Mouse (Mus musculus) regulatory T cell (primary cell): ENCODE measurements at regions not wholly inside any gene's neighbourhood (a gene's known extent, or its start where the extent isn't known, plus 50 kb on each side); places are given as distances from the start of the nearest gene placed in this dataset.

Source experiments
- in situ Hi-C: fragments of 300-600 bp; cut with MboI, MseI; formaldehyde crosslinking; loops from one replicate; pipeline ENCODE4 v1.15.1; 2025; ENCODE audit warnings: high pct_unique_total_duplicates

DNA sequence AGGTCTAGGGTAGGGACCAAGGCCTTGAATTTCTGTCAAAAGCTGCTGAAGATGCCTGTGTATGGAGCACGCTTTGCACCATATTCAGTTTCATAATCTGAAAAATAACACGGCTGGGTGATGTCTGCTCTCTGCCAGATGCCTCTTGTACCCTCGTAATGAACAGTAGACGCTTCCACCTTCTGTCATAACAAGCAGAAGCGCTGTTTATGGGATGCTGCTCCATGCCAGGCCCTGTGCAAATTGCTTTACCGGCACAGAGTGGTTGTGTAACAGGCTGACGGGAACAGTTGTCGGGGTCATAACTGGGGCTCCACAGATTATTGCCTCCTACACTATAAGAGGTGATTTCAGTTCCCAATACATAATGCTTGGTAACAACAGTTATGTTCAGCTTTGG is 211.5 kb upstream of the Tnp1 start:
- in situ Hi-C loops = no loop called here

DNA sequence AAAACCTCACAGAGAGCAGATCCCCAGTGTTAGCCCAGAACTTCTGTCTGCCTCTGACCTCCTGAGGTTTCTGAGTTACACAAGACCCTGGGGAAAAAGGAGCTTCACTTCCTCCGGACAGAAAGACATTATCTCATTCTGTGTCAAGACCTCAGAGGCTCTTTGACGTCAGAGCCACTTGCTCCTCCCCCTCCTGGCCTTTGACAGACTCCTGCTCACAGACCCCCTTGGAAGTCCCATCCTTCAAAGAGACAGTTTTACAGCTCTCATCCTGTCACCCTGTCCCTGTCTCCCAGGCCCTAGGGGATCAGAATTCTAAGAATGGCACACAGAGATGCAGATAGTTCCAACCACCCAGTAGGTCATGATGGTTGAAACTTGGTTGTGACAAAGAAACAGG is 206.2 kb upstream of the Tnp1 start:
- in situ Hi-C loops = no loop called here

DNA sequence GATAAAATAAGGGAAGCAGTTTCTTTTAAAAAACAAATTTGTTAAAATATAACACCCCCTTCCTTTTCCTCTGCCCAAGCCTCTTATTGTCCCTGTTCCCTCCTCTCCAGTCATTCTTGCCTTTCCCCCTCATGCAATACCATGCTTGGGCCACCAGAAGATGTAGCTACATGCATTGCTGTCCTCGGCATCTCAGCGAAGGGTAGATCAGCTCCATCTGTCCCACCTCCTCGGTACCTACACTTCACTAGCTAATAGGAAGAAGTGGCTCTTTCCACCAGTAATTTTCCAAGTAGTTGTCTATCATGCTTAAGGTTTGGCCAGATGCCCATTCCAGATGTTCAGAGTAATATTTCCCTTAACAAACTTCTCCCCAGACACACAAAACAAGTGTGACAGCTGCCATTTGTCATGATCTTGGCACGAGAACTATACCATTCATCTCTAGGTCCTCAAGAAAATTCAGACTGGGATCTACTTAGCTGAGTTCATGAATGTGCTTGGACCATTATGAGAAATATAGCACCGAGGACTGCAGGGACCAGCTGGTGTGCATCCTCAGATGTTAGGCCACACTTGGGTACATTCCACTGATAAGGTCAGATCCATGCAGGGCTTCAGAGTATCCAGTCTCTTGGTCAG is 198.7 kb upstream of the Tnp1 start:
- in situ Hi-C loops = no loop called here

DNA sequence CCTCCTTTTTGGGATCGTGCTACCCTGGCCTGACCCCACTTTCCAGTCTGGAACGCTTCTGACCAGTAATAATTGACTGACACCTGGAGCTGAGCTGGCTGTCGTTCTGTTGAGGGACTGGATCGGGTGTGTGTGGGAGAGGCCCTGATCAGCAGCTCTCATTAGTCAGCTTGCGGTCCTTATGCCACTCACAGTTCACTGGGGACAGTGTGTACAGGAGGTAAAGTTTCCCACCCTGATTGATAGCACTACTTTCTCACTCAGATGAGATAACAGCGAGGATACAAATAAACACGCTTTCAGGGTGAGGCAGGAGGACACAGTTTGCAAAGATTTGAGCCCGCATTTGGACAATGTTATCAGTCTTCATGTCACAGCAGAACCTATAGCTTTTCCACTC is 191.7 kb upstream of the Tnp1 start:
- in situ Hi-C loops = no loop called here

DNA sequence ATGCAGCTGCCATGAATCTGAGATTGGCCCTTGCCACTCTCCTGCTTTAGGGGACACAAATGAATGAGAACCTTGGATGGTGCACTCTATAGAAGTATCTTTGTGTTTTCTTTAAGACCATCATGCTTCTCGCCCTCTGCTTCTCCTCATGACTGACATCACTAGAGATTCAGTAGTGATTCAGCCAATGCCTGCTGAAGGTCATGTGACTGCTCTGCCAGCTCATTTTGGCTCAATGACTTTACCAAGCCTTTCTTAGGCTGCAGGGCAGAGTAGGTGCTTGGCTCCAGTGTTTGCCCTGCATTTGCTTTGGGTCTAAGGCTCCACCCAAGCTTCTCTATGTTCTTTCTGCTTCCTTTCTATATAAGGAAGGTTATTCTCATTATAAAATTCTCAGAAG is 190.1 kb upstream of the Tnp1 start:
- in situ Hi-C loops = no loop called here

DNA sequence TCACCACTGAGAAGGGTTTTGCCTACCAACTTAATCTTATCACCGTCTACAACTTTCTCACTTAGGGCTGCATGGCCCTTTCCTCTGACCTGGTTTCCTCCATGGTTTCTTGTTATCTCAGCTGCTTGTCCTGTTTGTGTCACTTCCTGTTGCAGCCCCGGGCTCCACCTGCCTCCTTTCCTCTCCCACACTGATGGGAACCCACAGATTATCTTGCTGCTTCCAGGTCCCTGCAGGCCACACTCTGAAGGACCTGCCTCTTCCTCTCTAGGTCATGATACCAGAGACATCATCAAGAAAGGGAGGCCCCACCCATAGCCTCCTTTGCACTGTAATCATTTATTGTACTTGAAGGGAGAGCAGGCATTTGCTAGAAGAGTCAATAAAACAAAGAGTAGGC is 184.4 kb upstream of the Tnp1 start:
- in situ Hi-C loops = no loop called here

DNA sequence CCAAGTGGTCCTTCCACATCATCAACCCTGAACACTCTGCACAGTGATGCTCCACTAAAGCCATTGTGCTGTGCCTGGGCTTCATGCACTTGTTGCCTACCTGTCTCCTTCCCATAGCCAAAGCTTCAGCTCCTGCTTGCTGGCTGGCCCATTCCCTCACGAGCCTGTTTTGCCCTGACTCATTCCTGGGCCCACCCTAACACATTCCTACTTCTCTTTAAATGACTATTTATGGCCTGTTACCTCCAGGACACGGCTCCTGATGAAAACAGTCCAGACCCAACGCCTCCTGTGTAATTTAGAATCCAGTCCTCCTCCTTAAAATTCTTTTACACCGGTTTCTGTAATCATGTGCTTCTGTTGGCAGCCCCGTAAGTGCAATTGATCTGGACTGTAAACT is 175.1 kb upstream of the Tnp1 start:
- in situ Hi-C loops = no loop called here

DNA sequence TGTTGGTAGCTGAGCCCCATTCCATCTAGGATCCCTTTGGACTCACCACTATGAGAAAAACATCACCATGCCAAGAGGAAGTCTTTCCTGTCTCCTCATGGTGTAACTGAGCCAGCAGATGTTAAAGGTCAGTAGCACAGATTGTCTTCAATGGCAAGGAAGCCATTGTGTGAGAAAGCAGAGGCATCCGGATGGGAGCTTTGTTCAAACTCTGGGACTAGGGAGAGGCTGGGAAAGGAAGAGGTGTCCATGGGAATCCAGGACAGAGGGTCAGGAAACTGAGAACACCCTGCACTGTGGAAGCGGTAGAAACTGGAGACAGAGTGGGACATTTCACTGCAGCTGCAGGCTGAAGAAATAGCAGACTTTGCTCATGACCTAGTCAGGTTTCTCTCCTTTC is 173.1 kb upstream of the Tnp1 start:
- in situ Hi-C loops = no loop called here

DNA sequence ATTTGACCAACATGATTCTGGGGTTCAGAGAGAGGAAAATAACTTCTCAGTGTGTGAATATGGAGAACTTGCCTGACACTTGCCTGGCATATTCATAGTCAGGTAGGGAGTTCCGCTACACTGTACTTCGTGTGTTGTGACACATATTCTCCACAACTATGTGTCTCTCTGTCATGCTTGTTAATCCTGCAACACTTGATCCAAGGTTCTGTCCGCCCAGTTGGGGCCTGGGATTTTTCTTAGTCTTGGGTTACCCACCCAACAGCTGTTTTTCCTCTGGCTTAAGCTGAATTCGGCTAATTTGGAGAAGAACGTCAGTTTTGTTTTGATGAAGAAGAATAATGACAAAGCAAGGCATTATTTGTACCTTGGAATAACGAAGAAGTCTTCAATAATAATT is 168.8 kb upstream of the Tnp1 start:
- in situ Hi-C loops = no loop called here

DNA sequence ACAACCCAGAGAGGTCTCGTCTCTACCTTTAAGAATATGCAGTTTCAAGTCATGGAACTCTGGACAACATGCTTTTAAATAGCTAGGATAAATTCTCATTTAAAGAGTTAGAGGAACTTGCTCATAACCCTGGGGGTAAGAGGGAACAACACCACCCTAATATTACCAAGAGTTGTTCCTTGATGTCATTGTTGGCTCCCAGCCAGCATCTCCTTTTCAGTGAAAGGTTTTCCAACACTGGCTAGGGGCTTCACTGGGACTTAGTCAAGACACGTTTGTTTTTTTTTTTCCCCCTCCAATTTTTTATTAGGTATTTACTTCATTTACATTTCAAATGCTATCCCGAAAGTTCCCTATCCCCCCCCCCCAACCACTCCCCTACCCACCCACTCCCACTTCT is 163.1 kb upstream of the Tnp1 start:
- in situ Hi-C loops = no loop called here

DNA sequence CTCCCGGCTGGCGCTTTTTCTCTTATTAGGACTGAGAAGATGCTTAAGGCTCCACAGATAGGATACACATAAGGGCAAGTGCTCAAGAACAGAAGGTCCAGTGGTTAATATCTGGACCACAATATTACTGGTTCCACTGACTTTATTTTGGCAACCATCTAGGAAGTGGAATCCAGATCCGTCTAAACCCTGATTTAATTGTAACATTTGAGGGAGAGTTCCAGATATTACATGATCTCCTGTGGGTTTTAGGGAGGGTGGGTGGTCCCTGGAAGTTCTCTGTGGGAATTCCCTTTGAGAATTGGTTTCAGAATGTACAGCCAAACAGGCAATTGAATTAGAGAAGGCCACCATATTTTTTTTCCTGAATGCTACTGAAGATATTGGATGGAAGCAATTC is 161.4 kb upstream of the Tnp1 start:
- in situ Hi-C loops = no loop called here

DNA sequence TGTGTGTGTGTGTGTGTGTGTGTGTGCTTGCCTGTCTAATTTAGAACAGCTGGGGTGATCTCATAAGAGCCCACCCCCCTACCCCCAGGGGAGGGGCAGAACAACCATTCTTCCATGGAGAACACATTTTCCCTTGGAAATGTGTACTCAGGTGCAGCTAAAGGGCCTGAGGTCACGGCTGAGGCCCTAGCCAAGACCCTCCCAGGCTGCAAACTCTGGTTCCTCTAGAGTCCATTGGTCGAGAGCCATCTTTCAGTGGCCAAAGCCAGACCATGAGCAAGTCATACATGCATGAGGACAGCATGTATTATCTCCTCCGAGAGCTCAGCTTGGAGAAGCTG is 154.9 kb upstream of the Tnp1 start:
- in situ Hi-C loops = no loop called here

DNA sequence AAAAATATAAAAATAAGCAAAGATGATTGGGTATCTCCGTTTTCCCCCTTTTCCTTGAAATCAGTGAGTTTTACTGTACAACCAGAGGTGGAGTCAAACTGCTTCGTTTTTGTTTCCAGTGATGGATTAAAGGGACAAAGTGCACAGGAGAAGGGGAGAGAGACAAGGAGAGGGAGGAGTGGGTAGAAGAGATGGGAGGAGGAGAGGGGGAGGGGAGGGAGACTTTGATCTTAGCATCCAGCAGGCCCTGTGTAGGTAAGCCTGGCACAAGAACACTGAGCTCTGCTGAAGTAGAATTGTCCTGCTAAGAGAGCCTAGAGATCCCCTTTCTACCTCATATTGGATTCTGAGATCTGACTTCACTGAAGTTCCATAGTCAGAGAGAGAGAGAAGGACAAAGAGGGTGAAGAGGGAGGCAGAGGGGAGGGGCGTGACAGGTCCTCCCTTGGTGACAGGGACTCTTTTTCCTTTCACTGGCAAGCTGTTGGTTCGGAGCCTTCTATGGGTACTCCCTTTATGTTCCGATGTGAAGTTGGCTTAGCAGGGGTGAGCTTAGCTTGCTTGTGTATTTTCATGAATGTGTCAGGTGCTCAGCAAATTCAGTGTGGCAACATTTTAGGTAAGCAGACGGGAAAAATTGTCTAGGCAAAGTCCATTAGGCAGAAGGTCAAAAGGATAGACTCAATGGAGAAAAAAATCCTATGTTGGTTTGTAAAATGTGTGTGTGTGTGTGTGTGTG is 154.4 kb upstream of the Tnp1 start:
- in situ Hi-C loops = no loop called here

DNA sequence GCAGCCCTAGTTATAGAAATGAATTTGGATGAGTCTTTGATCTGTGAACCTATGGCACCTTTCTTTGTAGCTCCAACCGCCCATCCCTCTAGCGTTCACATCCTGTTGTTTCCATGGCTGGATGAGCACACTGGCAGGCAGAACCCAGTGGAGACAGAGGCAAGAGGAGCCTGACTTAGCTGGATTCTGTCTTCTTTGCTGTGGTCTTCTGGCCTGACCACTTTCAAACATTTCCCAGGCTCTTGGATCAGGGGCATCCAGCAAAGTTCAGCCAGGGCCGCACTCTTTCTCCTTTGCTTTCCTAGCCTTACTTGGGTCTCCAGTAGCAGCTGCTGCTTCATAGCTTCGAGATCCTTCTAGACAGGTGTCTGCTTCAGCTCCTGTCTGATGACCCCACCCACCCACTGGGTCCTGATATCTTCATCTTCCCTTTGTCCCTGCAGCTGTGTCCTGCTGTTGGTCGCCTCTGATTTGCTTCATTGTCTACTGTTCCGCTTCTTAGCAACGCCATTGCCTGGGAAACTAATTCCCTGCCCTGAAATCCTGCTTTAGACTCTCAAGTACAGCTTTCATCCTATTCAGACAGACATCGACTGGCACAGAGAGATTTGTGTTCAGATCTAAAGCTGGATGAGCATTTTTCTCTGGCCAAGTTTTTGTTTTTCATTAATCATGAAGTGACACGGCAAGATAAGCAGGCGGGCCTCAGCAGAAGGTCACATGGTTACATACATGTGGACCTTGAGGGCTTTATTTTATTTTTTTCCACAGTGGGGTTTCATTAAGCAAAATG is 153.6 kb upstream of the Tnp1 start:
- in situ Hi-C loops = no loop called here

DNA sequence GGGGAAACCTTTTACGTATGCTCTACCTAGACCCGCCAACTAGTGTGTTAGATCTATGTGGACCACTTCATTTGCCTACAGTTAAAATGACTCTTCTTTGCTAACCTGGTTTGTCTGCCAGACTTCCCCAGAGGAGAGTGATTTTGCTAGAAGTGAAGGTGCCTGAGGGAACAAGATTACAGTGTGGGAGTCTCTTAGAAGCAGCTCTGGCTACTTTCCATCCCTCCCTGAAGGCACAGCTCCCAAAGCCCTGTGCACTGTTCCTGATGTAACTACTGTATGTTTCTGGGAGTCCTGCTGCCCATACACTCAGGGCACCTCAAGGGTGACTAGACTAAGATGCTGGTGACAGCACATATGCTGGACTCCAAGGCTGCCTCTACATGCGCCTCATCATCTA is 144.5 kb upstream of the Tnp1 start:
- in situ Hi-C loops = no loop called here

DNA sequence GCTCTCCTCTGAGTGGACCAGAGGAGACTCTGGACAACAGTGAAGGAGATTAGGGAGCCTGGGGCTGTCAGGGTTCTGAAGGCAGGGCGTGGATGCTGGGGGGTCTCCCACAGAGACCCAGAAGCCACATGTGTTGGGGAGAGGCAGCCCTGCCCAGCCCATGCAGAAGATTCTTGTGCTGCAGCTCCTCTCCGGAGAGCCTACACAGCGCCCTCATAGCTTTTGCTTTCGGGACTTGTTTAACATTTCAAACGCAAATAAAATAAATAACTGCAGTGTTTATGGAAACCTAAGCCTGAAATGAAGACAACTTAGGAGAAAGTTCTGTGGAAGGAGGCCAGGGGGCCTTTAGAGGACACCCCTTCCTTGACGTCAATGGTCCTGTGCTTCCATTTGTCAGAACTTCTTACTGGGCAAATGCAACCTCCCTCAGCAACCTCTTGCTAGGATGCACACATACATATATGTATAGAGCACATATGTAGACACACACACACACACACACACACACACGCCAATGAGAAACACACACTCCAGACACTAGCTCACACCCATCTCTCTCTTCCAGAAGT is 143.8 kb upstream of the Tnp1 start:
- in situ Hi-C loops = no loop called here

DNA sequence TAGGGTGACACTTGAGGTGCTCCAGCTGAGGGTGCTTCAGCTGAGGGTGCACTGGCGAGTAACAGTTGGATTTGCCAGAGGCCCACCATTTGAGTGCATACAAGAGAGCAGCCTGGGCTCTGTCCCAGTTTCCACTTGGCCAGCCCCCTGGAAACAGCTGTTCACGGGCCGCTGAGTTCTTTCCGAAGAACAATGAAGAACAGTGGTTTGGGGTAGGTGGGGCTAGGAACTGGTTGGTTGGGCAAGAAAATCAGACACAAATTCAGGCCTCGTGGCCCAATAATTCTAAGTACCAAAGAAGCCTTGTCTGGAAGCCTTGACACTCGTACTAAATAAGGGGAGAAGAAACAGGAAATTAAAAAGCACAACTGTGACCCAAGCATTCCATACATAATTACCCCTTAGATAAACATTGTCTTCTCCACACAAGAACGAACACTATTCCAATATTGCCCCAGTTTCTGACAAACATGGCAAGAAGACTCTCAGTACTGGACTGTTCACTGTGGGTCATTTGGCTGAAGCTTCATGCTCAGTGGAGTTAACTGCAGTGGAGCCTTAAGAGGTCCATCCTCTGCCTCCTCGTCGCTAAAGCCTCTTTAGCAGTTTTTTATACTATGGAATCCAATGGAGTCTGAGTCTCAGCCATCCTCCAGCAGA is 137.9 kb upstream of the Tnp1 start:
- in situ Hi-C loops = no loop called here

DNA sequence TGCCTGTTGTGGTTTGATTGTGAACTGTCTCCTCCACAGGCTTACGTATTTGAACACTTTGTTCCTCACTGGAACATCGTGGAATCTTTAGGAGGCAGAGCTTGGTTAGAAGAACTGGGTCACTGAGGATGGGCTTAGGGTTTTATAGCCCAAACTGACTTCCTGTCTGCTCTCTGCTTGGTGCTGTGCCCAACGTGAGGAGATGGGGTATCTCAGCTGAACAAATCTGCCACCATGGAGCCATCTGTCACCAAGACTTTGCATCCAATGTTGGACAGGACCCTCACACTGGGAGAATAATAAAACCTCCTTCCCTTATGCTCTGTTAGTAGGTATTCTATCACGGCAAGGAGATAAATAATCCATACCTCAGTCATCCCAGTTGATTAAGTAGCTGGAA is 134.2 kb upstream of the Tnp1 start:
- in situ Hi-C loops = no loop called here

DNA sequence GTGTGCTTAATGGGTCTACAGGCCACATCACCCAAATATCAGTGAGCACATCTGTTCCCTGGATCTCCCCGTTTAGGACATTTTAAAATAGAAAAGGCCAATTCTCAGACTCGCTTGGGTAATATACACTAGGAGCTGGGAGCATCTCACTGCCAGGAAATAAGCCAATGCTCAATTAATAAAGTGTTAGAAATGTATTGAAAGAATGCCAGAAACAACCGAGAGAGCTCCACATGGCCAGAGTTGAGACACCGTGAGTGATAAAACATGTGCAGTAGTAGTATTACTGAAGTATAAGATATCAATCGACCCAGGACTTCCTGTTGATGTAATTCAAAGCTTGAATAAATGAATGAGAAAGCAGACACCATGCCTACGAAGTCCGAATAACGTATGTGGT is 127.1 kb upstream of the Tnp1 start:
- in situ Hi-C loops = no loop called here

DNA sequence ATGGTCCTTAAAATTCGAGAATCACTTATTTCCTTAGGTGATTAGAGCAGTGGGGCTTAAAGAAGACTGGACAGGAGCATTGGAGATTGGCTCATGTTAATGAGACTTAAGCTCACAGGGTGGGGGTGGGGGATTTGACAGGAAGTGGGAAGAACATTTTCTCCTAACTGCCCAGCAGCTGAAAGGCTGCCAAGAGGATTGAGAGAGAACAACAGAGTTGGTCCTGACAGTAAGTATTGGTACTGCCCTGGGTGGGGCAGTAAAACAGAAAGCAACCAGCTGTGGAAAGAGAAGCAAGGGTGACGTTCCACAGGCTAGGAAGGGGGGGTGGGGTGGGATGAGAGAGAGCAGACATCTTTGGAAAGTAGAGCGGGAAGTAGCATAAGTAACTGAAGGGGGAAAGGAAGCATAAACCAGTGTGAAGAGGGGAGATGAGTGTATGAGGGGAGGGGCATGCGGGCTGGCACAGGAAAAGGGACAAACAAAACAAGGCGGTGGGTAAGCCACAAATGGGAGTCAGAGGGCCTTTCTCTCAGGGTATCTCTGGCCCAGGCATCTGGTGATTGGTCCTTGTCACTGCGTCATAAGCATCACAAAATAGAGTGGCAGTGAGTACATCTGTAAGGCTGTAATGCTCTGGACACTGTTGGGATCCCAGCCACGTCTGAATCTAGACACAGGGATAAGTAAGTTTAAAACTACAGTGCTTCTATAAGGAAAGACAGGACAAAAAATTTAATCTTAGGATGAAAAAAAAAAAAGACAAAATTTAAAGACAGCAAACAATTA is 125.0 kb upstream of the Tnp1 start:
- in situ Hi-C loops = no loop called here

DNA sequence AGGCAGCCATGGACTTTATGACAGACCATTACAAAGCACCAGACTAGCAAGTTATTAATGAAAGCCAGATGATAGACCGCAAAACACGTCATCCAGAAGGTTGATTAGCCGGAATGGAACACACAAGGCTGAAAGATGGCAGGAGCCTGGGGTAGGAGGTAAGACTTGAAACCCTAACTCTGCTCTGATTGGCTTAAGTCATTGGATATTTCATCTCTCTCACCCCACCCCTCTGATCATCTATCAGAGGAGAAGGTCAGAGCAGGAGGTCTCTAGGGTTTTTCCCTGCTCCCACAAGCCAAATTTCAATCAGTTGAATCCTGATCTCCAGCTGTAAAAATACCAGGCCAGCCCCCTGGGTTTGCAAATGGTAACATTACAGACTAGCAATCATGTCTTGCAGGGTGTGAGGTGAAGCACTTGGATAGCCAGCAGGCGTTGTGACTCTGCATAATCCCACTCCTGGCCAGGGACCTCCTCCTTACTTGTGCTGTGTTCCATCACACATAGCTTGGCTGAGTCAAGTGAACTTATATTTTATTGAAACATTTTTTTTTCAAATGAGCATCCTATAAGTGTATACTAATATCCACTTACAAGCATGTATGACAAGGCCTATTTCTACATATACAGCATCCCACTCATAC is 114.6 kb upstream of the Tnp1 start:
- in situ Hi-C loops = no loop called here
